Mouse (Mus musculus) stomach, embryonic 16.5 days (tissue): ENCODE measurements around the gene Clpb. TPM values are rescaled to one million over a fixed set of nuclear protein-coding genes. Genes with fewer than 3 reads are reported as not detected.

Experiments used
- ATAC-seq: fragments of 200-750 bp; cut with Nextera tagmentation; 2 replicates; pipeline ENCODE4 v1.8.0; 2017; ENCODE audit warnings: moderate number of reproducible peaks, moderate TSS enrichment; ENCODE audit not compliant: insufficient read depth, low FRiP score
- H3K27ac ChIP-seq: fragments of 300-500 bp; sonication (generic); 2 replicates; pipeline ENCODE4 v1.5.1; 2014; ENCODE audit warnings: low read length
- H3K27me3 ChIP-seq: fragments of 300-500 bp; sonication (generic); 2 replicates; pipeline ENCODE4 v1.6.1; 2014; ENCODE audit warnings: low read length, control low read depth, mixed read lengths; ENCODE audit not compliant: control insufficient read depth, insufficient read depth
- H3K36me3 ChIP-seq: fragments of 300-500 bp; sonication (generic); 2 replicates; pipeline ENCODE4 v1.6.1; 2014; ENCODE audit warnings: low read length; ENCODE audit not compliant: control insufficient read depth, insufficient read depth
- H3K4me1 ChIP-seq: fragments of 300-500 bp; sonication (generic); 2 replicates; pipeline ENCODE4 v1.6.1; 2014; ENCODE audit warnings: low read length, control low read depth, mixed read lengths; ENCODE audit not compliant: control insufficient read depth, insufficient read depth
- H3K4me2 ChIP-seq: fragments of 300-500 bp; sonication (generic); 2 replicates; pipeline ENCODE4 v1.6.1; 2014; ENCODE audit warnings: low read depth, low read length, mixed read lengths
- H3K4me3 ChIP-seq: fragments of 300-500 bp; sonication (generic); replicated peaks from 2 replicates; pipeline ENCODE4 v1.5.1; 2014; ENCODE audit warnings: mild to moderate bottlenecking, low read length
- H3K9ac ChIP-seq: fragments of 300-500 bp; sonication (generic); 2 replicates; pipeline ENCODE4 v1.6.1; 2014; ENCODE audit warnings: low read length
- H3K9me3 ChIP-seq: fragments of 300-500 bp; sonication (generic); replicated peaks from 2 replicates; pipeline ENCODE4 v1.6.1; 2016; ENCODE audit warnings: low read length, control low read depth; ENCODE audit not compliant: control insufficient read depth
- WGBS: fragments of 180-500 bp; shearing (Covaris S2); extraction: QIAGEN DNeasy Blood & Tissue Kit; methylation state at CpG from one replicate; pipeline ENCODE4 v1.1.7; 2014; 5-methylcytosine and 5-hydroxymethylcytosine counted together
- polyA plus RNA-seq: library from polyadenylated mRNA; unstranded; fragments of >200 nt; fragmentation: Nextera tagmentation; extraction: Ambion mirVana; gene quantifications from 2 replicates; pipeline ENCODE4 v1.2.1, GENCODE M21; 2015

The Clpb gene
- polyA plus RNA-seq, 1 experiment from 2014 or later = 55.9 TPM

DNA sequence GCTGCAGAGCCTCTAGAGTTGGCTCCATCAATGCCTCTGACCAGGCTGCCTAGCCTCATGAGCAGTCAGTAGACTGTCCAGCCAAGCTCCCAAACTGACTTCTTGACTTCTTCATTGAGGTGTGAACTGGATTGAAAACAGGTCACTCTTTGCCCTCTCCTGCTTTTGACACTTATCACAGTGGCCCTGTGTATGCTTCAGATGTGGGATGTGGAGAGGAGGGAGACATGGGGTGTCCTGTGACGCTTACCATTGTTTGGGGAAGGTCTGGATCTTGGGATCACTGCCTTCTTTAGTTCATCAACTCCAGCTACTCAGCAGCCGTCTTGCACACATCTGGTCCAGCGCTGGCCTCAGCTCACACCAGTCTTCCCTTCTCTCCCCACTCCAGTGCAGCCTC, 36.9 kb downstream of the Clpb start:
- Histone ChIP-seq H3K9me3 (no peaks in the 10 kb centered on the region), H3K4me3 (no peak overlapping the region), H3K27me3 (no peaks in the 10 kb centered on the region), H3K4me1 (no peaks in the 10 kb centered on the region; the same call in 1 of the 2 replicates), H3K36me3 (no peaks in the 10 kb centered on the region), H3K4me2 (no peak overlapping the region), H3K9ac (no peak overlapping the region), H3K27ac (no peak overlapping the region)
- no peak for ATAC-seq
- WGBS = 62% methylated on average over 3 of the region's 3 CpGs

DNA sequence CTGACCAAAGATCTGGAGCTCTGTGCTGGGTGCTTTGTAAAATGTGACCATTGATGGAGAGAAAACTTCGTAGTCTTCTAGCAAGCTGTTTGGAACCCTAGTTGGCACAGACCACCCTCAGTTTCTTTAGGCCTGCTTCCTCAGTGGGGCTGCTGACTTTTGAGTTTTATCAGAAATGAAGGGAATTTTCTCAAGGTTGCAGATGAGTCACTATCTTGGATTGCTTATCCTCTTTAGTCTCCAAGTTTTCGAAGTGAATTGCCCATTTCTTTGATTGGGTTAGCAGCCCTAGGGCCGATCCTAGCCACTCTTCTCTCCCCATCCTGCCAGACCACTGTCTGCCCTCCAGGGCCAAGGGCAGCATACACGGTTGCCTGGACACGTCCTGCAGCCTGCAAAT, 39.3 kb downstream of the Clpb start:
- Histone ChIP-seq H3K9me3 (no peaks in the 10 kb centered on the region), H3K27me3 (no peaks in the 10 kb centered on the region), H3K27ac (no peak overlapping the region), H3K9ac (no peak overlapping the region), H3K4me2 (no peak overlapping the region), H3K4me1 (no peaks in the 10 kb centered on the region), H3K4me3 (no peak overlapping the region), H3K36me3 (no peaks in the 10 kb centered on the region)
- ATAC-seq = no peak
- WGBS = 76% methylated on average over 5 of the region's 5 CpGs

- WGBS = 76% methylated on average over 3 of the region's 3 CpGs
- H3K9ac ChIP-seq = no peak overlapping the region
These were observed 46.2 kb downstream of the Clpb start for GRCm38 (mm10) chr7:101709586-101709985.

DNA sequence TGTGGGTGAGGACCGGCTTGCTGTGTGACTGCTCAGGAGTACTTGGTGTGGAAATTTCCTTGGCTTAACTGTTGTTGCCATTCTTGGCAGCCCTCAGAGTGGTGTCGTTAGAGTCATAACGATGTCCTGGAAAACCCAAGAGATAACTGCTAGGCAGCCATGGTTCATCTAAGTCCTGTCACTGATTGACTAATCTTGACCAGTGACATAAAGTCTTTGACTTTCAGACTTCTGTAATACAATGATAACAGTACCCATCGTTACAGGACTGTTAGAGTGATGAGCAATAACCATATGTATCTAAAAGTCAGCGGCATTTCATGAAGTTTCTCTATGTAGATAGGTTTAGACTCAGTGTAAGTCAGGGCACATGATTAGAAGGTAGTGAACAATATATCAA, 46.8 kb downstream of the Clpb start:
- no peak overlapping the region for H3K4me3 ChIP-seq
- H3K9ac ChIP-seq = no peak overlapping the region
- H3K4me2 ChIP-seq = no peak overlapping the region
- H3K9me3 ChIP-seq = no peaks in the 10 kb centered on the region
- WGBS = 93% methylated on average over 5 of the region's 5 CpGs
- ATAC-seq = no peak
- H3K4me1 ChIP-seq = no peaks in the 10 kb centered on the region
- no peaks in the 10 kb centered on the region for H3K27me3 ChIP-seq
- no peak overlapping the region for H3K27ac ChIP-seq
- no peaks in the 10 kb centered on the region for H3K36me3 ChIP-seq

More at GRCm38 (mm10) chr7:101709586-101709985, 46.2 kb downstream of the Clpb start:
- no peaks in the 10 kb centered on the region for H3K9me3 ChIP-seq
- no peaks in the 10 kb centered on the region for H3K27me3 ChIP-seq
- H3K4me2 ChIP-seq = no peak overlapping the region
- no peaks in the 10 kb centered on the region for H3K4me1 ChIP-seq
- ATAC-seq = no peak
- no peak overlapping the region for H3K27ac ChIP-seq
- no peaks in the 10 kb centered on the region for H3K36me3 ChIP-seq
- no peak overlapping the region for H3K4me3 ChIP-seq

GRCm38 (mm10) chr7:101713828-101714400, 50.5 kb downstream of the Clpb start:
- no peak for ATAC-seq
- H3K4me2 ChIP-seq = no peak overlapping the region
- no peaks in the 10 kb centered on the region for H3K36me3 ChIP-seq
- no peak overlapping the region for H3K9ac ChIP-seq
- H3K4me3 ChIP-seq = no peak overlapping the region
- 65% methylated on average over 9 of the region's 9 CpGs for WGBS
- no peaks in the 10 kb centered on the region for H3K4me1 ChIP-seq
- H3K27me3 ChIP-seq = no peaks in the 10 kb centered on the region
- no peaks in the 10 kb centered on the region for H3K9me3 ChIP-seq
- no peak overlapping the region for H3K27ac ChIP-seq

- WGBS = 77% methylated on average over 5 of the region's 5 CpGs
- Histone ChIP-seq H3K27me3 (no peaks in the 10 kb centered on the region), H3K4me3 (no peak overlapping the region), H3K9ac (no peak overlapping the region), H3K4me1 (no peaks in the 10 kb centered on the region), H3K36me3 (no peaks in the 10 kb centered on the region), H3K4me2 (no peak overlapping the region), H3K9me3 (no peaks in the 10 kb centered on the region), H3K27ac (no peak overlapping the region)
- ATAC-seq = no peak
These were observed 51.7 kb downstream of the Clpb start for GRCm38 (mm10) chr7:101715041-101715551.

DNA sequence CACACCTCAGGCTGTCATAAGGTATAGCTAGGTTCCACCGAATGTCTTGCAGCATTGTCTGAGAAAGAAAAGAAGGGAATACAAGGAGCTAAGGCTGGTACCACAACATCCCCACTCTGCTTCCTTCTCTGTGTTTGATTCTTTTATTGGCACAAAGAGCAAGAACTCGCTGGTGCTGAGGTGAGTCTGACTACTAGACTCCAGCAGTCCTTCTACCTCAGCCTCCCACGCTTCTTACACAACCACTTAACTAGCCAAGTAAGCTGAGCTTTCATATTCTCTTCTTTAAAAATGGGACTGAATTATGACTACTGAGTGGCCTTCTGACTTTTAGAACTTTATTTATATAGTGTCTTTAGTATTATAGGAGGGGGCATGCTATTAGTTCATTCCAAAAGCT, 56.9 kb downstream of the Clpb start:
- Histone ChIP-seq H3K27ac (no peak overlapping the region), H3K4me2 (no peak overlapping the region), H3K4me1 (peaks cover 4% of the 10 kb centered on the region; the same call in 1 of the 2 replicates), H3K9me3 (no peaks in the 10 kb centered on the region), H3K4me3 (no peak overlapping the region), H3K36me3 (no peaks in the 10 kb centered on the region), H3K27me3 (no peaks in the 10 kb centered on the region), H3K9ac (no peak overlapping the region)
- no peak for ATAC-seq
- WGBS = 71% methylated on average over 3 of the region's 3 CpGs

DNA sequence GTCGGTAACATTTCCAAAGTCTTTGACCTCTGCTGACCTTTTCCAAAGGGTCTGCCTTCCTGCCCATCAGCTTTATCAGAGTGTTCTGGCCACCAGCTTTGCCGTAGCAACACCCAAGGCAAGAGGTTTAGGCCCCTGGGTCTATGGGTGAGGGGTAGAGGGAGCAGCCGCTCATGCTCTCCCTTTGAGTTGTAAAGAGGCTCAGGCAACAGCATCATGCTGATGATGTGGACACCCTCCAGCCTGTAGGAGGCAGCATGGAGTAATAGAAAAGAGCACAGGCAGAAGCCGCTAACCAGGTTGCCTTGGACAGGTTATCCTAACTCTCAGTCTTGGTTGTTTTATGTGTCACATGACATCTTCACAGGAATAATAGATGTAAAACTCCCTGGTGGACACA, 61.6 kb downstream of the Clpb start:
- Histone ChIP-seq H3K4me2 (no peak overlapping the region), H3K4me3 (no peak overlapping the region), H3K9ac (no peak overlapping the region), H3K9me3 (no peaks in the 10 kb centered on the region), H3K4me1 (peaks cover 4% of the 10 kb centered on the region; the same call in 1 of the 2 replicates), H3K36me3 (no peaks in the 10 kb centered on the region), H3K27me3 (no peaks in the 10 kb centered on the region), H3K27ac (no peak overlapping the region)
- WGBS = 70% methylated on average over 4 of the region's 4 CpGs
- ATAC-seq = no peak

- Histone ChIP-seq H3K9me3 (no peaks in the 10 kb centered on the region), H3K27me3 (no peaks in the 10 kb centered on the region), H3K4me2 (no peak overlapping the region), H3K9ac (no peak overlapping the region), H3K27ac (no peak overlapping the region), H3K4me1 (no peaks in the 10 kb centered on the region), H3K4me3 (no peak overlapping the region), H3K36me3 (no peaks in the 10 kb centered on the region)
- 44% methylated on average over 2 of the region's 2 CpGs for WGBS
- ATAC-seq = no peak
These were observed 63.5 kb downstream of the Clpb start for GRCm38 (mm10) chr7:101726980-101727379.
